Mouse (Mus musculus) hindbrain, embryonic 14.5 days (tissue): ENCODE measurements around the gene Pga5. TPM values are rescaled to one million over a fixed set of nuclear protein-coding genes. Genes with fewer than 3 reads are reported as not detected.
A peak's percentile ranks its signal among the peaks of the same experiment; 100 is the strongest.

Experiments used
- ATAC-seq: fragments of 200-750 bp; cut with Nextera tagmentation; 2 replicates; pipeline ENCODE4 v1.8.0; 2017; ENCODE audit warnings: moderate number of reproducible peaks, mild to moderate bottlenecking, moderate TSS enrichment, moderate library complexity; ENCODE audit not compliant: low FRiP score
- DNase-seq: peaks from one replicate; pipeline ENCODE4 v3.0.0-alpha.2; 2015; ENCODE audit warnings: low spot score
- H3K27ac ChIP-seq: fragments of 300-500 bp; sonication (generic); 2 replicates; pipeline ENCODE4 v1.5.1; 2014; ENCODE audit warnings: mild to moderate bottlenecking, moderate library complexity
- H3K27me3 ChIP-seq: fragments of 300-500 bp; sonication (generic); 2 replicates; pipeline ENCODE4 v1.6.1; 2014; ENCODE audit warnings: mild to moderate bottlenecking, low read length, mixed read lengths; ENCODE audit not compliant: control insufficient read depth, insufficient read depth
- H3K36me3 ChIP-seq: fragments of 300-500 bp; sonication (generic); replicated peaks from 2 replicates; pipeline ENCODE4 v1.6.1; 2014; ENCODE audit not compliant: control insufficient read depth, insufficient read depth
- H3K4me1 ChIP-seq: fragments of 300-500 bp; sonication (generic); replicated peaks from 2 replicates; pipeline ENCODE4 v1.6.1; 2014; ENCODE audit warnings: antibody characterized with exemption, low read length, mixed read lengths; ENCODE audit not compliant: control insufficient read depth, insufficient read depth
- H3K4me2 ChIP-seq: fragments of 300-500 bp; sonication (generic); replicated peaks from 2 replicates; pipeline ENCODE4 v1.6.1; 2014; ENCODE audit warnings: mild to moderate bottlenecking, moderate library complexity
- H3K4me3 ChIP-seq: fragments of 300-500 bp; sonication (generic); replicated peaks from 2 replicates; pipeline ENCODE4 v1.5.1; 2014; ENCODE audit warnings: mild to moderate bottlenecking, low read length
- H3K9ac ChIP-seq: fragments of 300-500 bp; sonication (generic); 2 replicates; pipeline ENCODE4 v1.6.1; 2014
- H3K9me3 ChIP-seq: fragments of 300-500 bp; sonication (generic); 2 replicates; pipeline ENCODE4 v1.6.1; 2016; ENCODE audit warnings: low read length; ENCODE audit not compliant: control insufficient read depth
- WGBS: fragments of 180-500 bp; shearing (Covaris S2); extraction: QIAGEN DNeasy Blood & Tissue Kit; methylation state at CpG from one replicate; pipeline ENCODE4 v1.1.7; 2014; 5-methylcytosine and 5-hydroxymethylcytosine counted together
- polyA plus RNA-seq: library from polyadenylated mRNA; unstranded; fragments of >200 nt; fragmentation: Nextera tagmentation; extraction: Ambion mirVana; gene quantifications from 2 replicates; pipeline ENCODE4 v1.2.1, GENCODE M21; 2014

Pga5 gene
- polyA plus RNA-seq, 1 experiment from 2014 or later: not detected

- DNase-seq: no peak
- no peaks in the 10 kb centered on the region for H3K9me3 ChIP-seq
- H3K4me3 ChIP-seq: no peak overlapping the region
- no peak for ATAC-seq
- no peak overlapping the region for H3K9ac ChIP-seq
- H3K27ac ChIP-seq: no peak overlapping the region
- no peaks in the 10 kb centered on the region for H3K27me3 ChIP-seq
- H3K4me1 ChIP-seq: no peaks in the 10 kb centered on the region
- H3K4me2 ChIP-seq: no peak overlapping the region
- H3K36me3 ChIP-seq: no peaks in the 10 kb centered on the region
- 63% methylated on average over 4 of the region's 4 CpGs for WGBS
Measured at GRCm38 (mm10) chr19:10681571-10681970, 3.7 kb upstream of the Pga5 start.

- peak; percentile 57; the same call in 1 of the 2 replicates for ATAC-seq
- H3K4me2 ChIP-seq: no peak overlapping the region
- no peak overlapping the region for H3K4me3 ChIP-seq
- no peaks in the 10 kb centered on the region for H3K36me3 ChIP-seq
- H3K9me3 ChIP-seq: no peaks in the 10 kb centered on the region
- H3K4me1 ChIP-seq: no peaks in the 10 kb centered on the region
- 76% methylated on average over 1 of the region's 1 CpGs for WGBS
- no peaks in the 10 kb centered on the region for H3K27me3 ChIP-seq
- H3K9ac ChIP-seq: no peak overlapping the region
- no peak overlapping the region for H3K27ac ChIP-seq
- DNase-seq: no peak
Measured at GRCm38 (mm10) chr19:10678772-10679067, 849 bp upstream of the Pga5 start.

GRCm38 (mm10) chr19:10676656-10677055 is 1.2 kb downstream of the Pga5 start:
- Histone ChIP-seq H3K4me2 (no peak overlapping the region), H3K27me3 (no peaks in the 10 kb centered on the region), H3K27ac (no peak overlapping the region), H3K9ac (no peak overlapping the region), H3K4me3 (no peak overlapping the region), H3K9me3 (no peaks in the 10 kb centered on the region), H3K4me1 (no peaks in the 10 kb centered on the region), H3K36me3 (no peaks in the 10 kb centered on the region)
- DNase-seq (no peak), ATAC-seq (no peak)
- WGBS: 85% methylated on average over 16 of the region's 16 CpGs

- Histone ChIP-seq H3K9ac (no peak overlapping the region), H3K4me3 (no peak overlapping the region), H3K36me3 (no peaks in the 10 kb centered on the region), H3K27ac (no peak overlapping the region), H3K4me2 (no peak overlapping the region), H3K9me3 (no peaks in the 10 kb centered on the region), H3K27me3 (no peaks in the 10 kb centered on the region), H3K4me1 (no peaks in the 10 kb centered on the region)
- DNase-seq (no peak), ATAC-seq (no peak)
- 52% methylated on average over 1 of the region's 1 CpGs for WGBS
Measured at GRCm38 (mm10) chr19:10673275-10673674, 4.6 kb downstream of the Pga5 start.

- no peaks in the 10 kb centered on the region for H3K4me1 ChIP-seq
Measured at GRCm38 (mm10) chr19:10671854-10672417, 5.9 kb downstream of the Pga5 start.

GRCm38 (mm10) chr19:10671319-10671718 is 6.6 kb downstream of the Pga5 start:
- Histone ChIP-seq H3K9me3 (no peaks in the 10 kb centered on the region), H3K36me3 (no peaks in the 10 kb centered on the region)
- WGBS: 83% methylated on average over 4 of the region's 4 CpGs

More at GRCm38 (mm10) chr19:10671854-10672417, 5.9 kb downstream of the Pga5 start:
- Histone ChIP-seq H3K36me3 (no peaks in the 10 kb centered on the region), H3K27me3 (no peaks in the 10 kb centered on the region), H3K27ac (no peak overlapping the region), H3K9me3 (no peaks in the 10 kb centered on the region), H3K9ac (no peak overlapping the region), H3K4me2 (no peak overlapping the region), H3K4me3 (no peak overlapping the region)
- DNase-seq (no peak), ATAC-seq (no peak)
- whole genome bisulfite sequencing: 71% methylated on average over 9 of the region's 9 CpGs

GRCm38 (mm10) chr19:10665499-10665898 is 12.4 kb downstream of the Pga5 start:
- Histone ChIP-seq H3K27me3 (no peaks in the 10 kb centered on the region), H3K4me2 (no peak overlapping the region), H3K36me3 (no peaks in the 10 kb centered on the region), H3K27ac (no peak overlapping the region), H3K9me3 (no peaks in the 10 kb centered on the region), H3K9ac (no peak overlapping the region), H3K4me1 (no peaks in the 10 kb centered on the region), H3K4me3 (no peak overlapping the region)
- DNase-seq (peak; percentile 79), ATAC-seq (peak; percentile 78; the same call in 1 of the 2 replicates)
- 20% methylated on average over 2 of the region's 2 CpGs for WGBS

More at GRCm38 (mm10) chr19:10671319-10671718, 6.6 kb downstream of the Pga5 start:
- no peaks in the 10 kb centered on the region for H3K27me3 ChIP-seq
- H3K27ac ChIP-seq: no peak overlapping the region
- no peak for DNase-seq
- ATAC-seq: no peak
- no peak overlapping the region for H3K9ac ChIP-seq
- H3K4me3 ChIP-seq: no peak overlapping the region
- H3K4me1 ChIP-seq: no peaks in the 10 kb centered on the region
- no peak overlapping the region for H3K4me2 ChIP-seq

- no peaks in the 10 kb centered on the region for H3K27me3 ChIP-seq
- DNase-seq: no peak
- H3K9me3 ChIP-seq: no peaks in the 10 kb centered on the region
- H3K27ac ChIP-seq: no peak overlapping the region
- H3K36me3 ChIP-seq: no peaks in the 10 kb centered on the region
- 68% methylated on average over 3 of the region's 3 CpGs for WGBS
- H3K4me3 ChIP-seq: no peak overlapping the region
- H3K4me2 ChIP-seq: no peak overlapping the region
- no peaks in the 10 kb centered on the region for H3K4me1 ChIP-seq
- ATAC-seq: peak; percentile 28; the same call in 1 of the 2 replicates
- no peak overlapping the region for H3K9ac ChIP-seq
Measured at GRCm38 (mm10) chr19:10665093-10665492, 12.8 kb downstream of the Pga5 start.

- DNase-seq (no peak), ATAC-seq (no peak)
- Histone ChIP-seq H3K27me3 (no peaks in the 10 kb centered on the region), H3K4me1 (no peaks in the 10 kb centered on the region), H3K36me3 (no peaks in the 10 kb centered on the region), H3K4me3 (no peak overlapping the region), H3K9ac (no peak overlapping the region), H3K4me2 (no peak overlapping the region), H3K9me3 (no peaks in the 10 kb centered on the region), H3K27ac (no peak overlapping the region)
- 82% methylated on average over 3 of the region's 3 CpGs for WGBS
Measured at GRCm38 (mm10) chr19:10662665-10663064, 15.2 kb downstream of the Pga5 start.

- Histone ChIP-seq H3K9me3 (no peaks in the 10 kb centered on the region), H3K4me1 (no peaks in the 10 kb centered on the region), H3K9ac (no peak overlapping the region), H3K27me3 (no peaks in the 10 kb centered on the region), H3K27ac (no peak overlapping the region), H3K4me2 (no peak overlapping the region), H3K4me3 (no peak overlapping the region), H3K36me3 (no peaks in the 10 kb centered on the region)
- 86% methylated on average over 2 of the region's 2 CpGs for WGBS
- DNase-seq (no peak), ATAC-seq (no peak)
Measured at GRCm38 (mm10) chr19:10661919-10662318, 16.0 kb downstream of the Pga5 start.
